Mouse (Mus musculus) CH12F3 (cell line): ENCODE results near the gene Defb23.

Source experiments
- in situ Hi-C: fragments of 300-500 bp; cut with MboI; formaldehyde crosslinking; loops from 2 replicates; pipeline ENCODE4 v1.14.3; 2020; ENCODE audit warnings: low sequenced_read_pairs

The Defb23 gene

GRCm38 (mm10) chr2:152464570-152465150 lies at the start of gene Defb23:
Gene Defb23, minus strand, starts transcription at chr2:152464620.
- in situ Hi-C loops, result no loop called here

GRCm38 (mm10) chr2:152511592-152511991 lies 47.2 kb upstream of the Defb23 start, which contains the start of gene Defb26:
Gene Defb26, minus strand, starts transcription at chr2:152511692.
- in situ Hi-C loops, result no loop called here

GRCm38 (mm10) chr2:152503950-152504349 lies 39.5 kb upstream of the Defb23 start:
- in situ Hi-C loops, result no loop called here

- in situ Hi-C loops, result no loop called here
Observed at GRCm38 (mm10) chr2:152500863-152501229, 36.4 kb upstream of the Defb23 start.

- in situ Hi-C loops, result no loop called here
Observed at GRCm38 (mm10) chr2:152500204-152500862, 35.9 kb upstream of the Defb23 start.

- in situ Hi-C loops, result no loop called here
Observed at GRCm38 (mm10) chr2:152498020-152498419, 33.6 kb upstream of the Defb23 start.

- in situ Hi-C loops, result no loop called here
Observed at GRCm38 (mm10) chr2:152493151-152493550, 28.7 kb upstream of the Defb23 start.

- in situ Hi-C loops, result no loop called here
Observed at GRCm38 (mm10) chr2:152490038-152490437, 25.6 kb upstream of the Defb23 start, which contains the start of gene Defb22. Gene Defb22, minus strand, starts transcription at chr2:152490138.

GRCm38 (mm10) chr2:152487024-152487423 lies 22.6 kb upstream of the Defb23 start:
- in situ Hi-C loops, result no loop called here

- in situ Hi-C loops, result no loop called here
Observed at GRCm38 (mm10) chr2:152481726-152482125, 17.3 kb upstream of the Defb23 start.

- in situ Hi-C loops, result no loop called here
Observed at GRCm38 (mm10) chr2:152480881-152481280, 16.5 kb upstream of the Defb23 start.

GRCm38 (mm10) chr2:152476763-152477162 lies 12.3 kb upstream of the Defb23 start, which contains the start of gene Defb20:
Gene Defb20, plus strand, starts transcription at chr2:152477063.
- in situ Hi-C loops, result no loop called here

- in situ Hi-C loops, result no loop called here
Observed at GRCm38 (mm10) chr2:152472434-152472833, 8.0 kb upstream of the Defb23 start.

GRCm38 (mm10) chr2:152470973-152471372 lies 6.6 kb upstream of the Defb23 start:
- in situ Hi-C loops, result no loop called here

- in situ Hi-C loops, result no loop called here
Observed at GRCm38 (mm10) chr2:152459241-152459640, 5.2 kb downstream of the Defb23 start.

GRCm38 (mm10) chr2:152452101-152452781 lies 12.2 kb downstream of the Defb23 start:
- in situ Hi-C loops, result no loop called here

- in situ Hi-C loops, result no loop called here
Observed at GRCm38 (mm10) chr2:152450241-152450640, 14.2 kb downstream of the Defb23 start.

GRCm38 (mm10) chr2:152447461-152447860 lies 17.0 kb downstream of the Defb23 start:
- in situ Hi-C loops, result no loop called here

- in situ Hi-C loops, result no loop called here
Observed at GRCm38 (mm10) chr2:152446642-152447041, 17.8 kb downstream of the Defb23 start.

- in situ Hi-C loops, result no loop called here
Observed at GRCm38 (mm10) chr2:152443281-152443680, 21.1 kb downstream of the Defb23 start.

GRCm38 (mm10) chr2:152442322-152442721 lies 22.1 kb downstream of the Defb23 start:
- in situ Hi-C loops, result no loop called here

GRCm38 (mm10) chr2:152439833-152440232 lies 24.6 kb downstream of the Defb23 start:
- in situ Hi-C loops, result no loop called here
